Mouse (Mus musculus): ENCODE results near the gene Mpg.

DNA sequence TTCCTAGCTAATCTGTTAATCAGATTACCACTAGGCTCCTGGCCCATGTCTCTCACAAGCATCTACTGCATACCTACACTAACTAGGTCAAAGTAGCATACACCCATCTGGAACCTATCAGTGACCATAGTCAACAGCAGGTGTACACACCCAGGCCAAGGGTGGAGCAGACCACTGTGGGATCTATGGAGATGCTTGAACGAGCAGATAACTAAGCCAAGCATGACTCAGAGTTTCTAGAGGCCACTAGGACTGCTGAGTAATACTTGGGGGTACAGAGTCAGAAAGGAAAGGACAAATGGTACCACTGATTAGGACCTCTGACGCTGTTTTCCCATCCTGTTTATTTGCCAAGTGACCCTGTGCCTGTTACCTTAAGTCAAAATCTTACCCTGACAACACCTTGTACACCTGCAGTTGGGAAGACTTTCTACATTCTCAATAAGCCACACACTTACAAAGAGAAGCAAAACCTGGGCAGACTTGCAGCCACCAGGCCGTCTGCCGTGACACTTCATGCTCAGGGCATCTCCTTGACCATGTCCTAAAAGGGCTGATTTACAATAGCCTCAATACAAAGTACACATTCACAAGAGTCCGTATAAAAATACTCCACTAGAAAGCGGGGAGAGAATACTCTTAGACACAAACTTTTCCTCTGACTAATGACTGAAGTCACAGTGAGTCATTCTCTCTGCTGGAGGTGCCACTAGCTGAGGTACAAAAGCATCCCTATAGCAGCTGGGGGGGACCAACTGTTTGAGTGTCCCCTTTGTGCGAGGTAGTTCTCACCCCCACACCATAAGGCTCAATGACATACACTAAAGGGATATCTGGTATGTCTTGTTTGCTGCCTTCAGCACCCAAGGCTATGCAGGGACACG is 24.8 kb downstream of the Mpg start:
- TF ChIP-seq CTCF (IDR thresholded peaks at IDR 0.05; ENCODE audit: insufficient read depth, low read depth, low read length) (no peak), POLR2A (IDR thresholded peaks at IDR 0.05; ENCODE audit: insufficient read depth, low read depth, low read length) (no peak)
